Mouse (Mus musculus): ENCODE measurements around the gene 1700061G19Rik. TPM values are rescaled to one million over a fixed set of nuclear protein-coding genes. Genes with fewer than 3 reads are reported as not detected.

1700061G19Rik gene
- total RNA-seq, 2 experiments from 2014 or later, result 0.16 to 0.41 TPM

GRCm38 (mm10) chr17:56866071-56866470, 9.2 kb upstream of the 1700061G19Rik start:
- DNase-seq (ENCODE audit: extremely low spot score in 1 of 2, low spot score in 2 of 2), result no peak
- intact Hi-C loops (cut with DNase I), result no loop called here

GRCm38 (mm10) chr17:56869481-56869977, 5.7 kb upstream of the 1700061G19Rik start:
- no peak for DNase-seq (ENCODE audit: extremely low spot score in 1 of 2, low spot score in 2 of 2)
- intact Hi-C loops (cut with DNase I), result no loop called here

- intact Hi-C loops (cut with DNase I), result no loop called here
- DNase-seq (ENCODE audit: extremely low spot score in 1 of 2, low spot score in 2 of 2), result no peak
Measured at GRCm38 (mm10) chr17:56870287-56870953, 4.9 kb upstream of the 1700061G19Rik start.

- no peak for DNase-seq (ENCODE audit: extremely low spot score in 1 of 2, low spot score in 2 of 2)
Measured at GRCm38 (mm10) chr17:56871767-56872166, 3.5 kb upstream of the 1700061G19Rik start.

GRCm38 (mm10) chr17:56872512-56872911, 2.8 kb upstream of the 1700061G19Rik start:
- DNase-seq (ENCODE audit: extremely low spot score in 1 of 2, low spot score in 2 of 2), result no peak
- intact Hi-C loops (cut with DNase I), result no loop called here

More at GRCm38 (mm10) chr17:56871767-56872166, 3.5 kb upstream of the 1700061G19Rik start:
- intact Hi-C loops (cut with DNase I), result no loop called here

- intact Hi-C loops (cut with DNase I), result no loop called here
- no peak for DNase-seq (ENCODE audit: extremely low spot score in 1 of 2, low spot score in 2 of 2)
Measured at GRCm38 (mm10) chr17:56874237-56874636, 1.0 kb upstream of the 1700061G19Rik start, which contains the start of gene Acsbg2. Gene Acsbg2 (minus strand): TSS chr17:56874447.

GRCm38 (mm10) chr17:56876465-56876864, 1.2 kb downstream of the 1700061G19Rik start:
- no peak for DNase-seq (ENCODE audit: extremely low spot score in 1 of 2, low spot score in 2 of 2)
- intact Hi-C loops (cut with DNase I), result no loop called here

GRCm38 (mm10) chr17:56876981-56877380, 1.7 kb downstream of the 1700061G19Rik start:
- intact Hi-C loops (cut with DNase I), result no loop called here
- DNase-seq (ENCODE audit: extremely low spot score in 1 of 2, low spot score in 2 of 2), result no peak

- intact Hi-C loops (cut with DNase I), result no loop called here
- no peak for DNase-seq (ENCODE audit: extremely low spot score in 1 of 2, low spot score in 2 of 2)
Measured at GRCm38 (mm10) chr17:56877426-56877825, 2.1 kb downstream of the 1700061G19Rik start.

- intact Hi-C loops (cut with DNase I), result no loop called here
- DNase-seq (ENCODE audit: extremely low spot score in 1 of 2, low spot score in 2 of 2), result no peak
Measured at GRCm38 (mm10) chr17:56883612-56884011, 8.3 kb downstream of the 1700061G19Rik start.

GRCm38 (mm10) chr17:56884331-56884730, 9.1 kb downstream of the 1700061G19Rik start:
- DNase-seq (ENCODE audit: extremely low spot score in 1 of 2, low spot score in 2 of 2), result no peak
- intact Hi-C loops (cut with DNase I), result no loop called here

GRCm38 (mm10) chr17:56884809-56885208, 9.5 kb downstream of the 1700061G19Rik start:
- DNase-seq (ENCODE audit: extremely low spot score in 1 of 2, low spot score in 2 of 2), result no peak
- intact Hi-C loops (cut with DNase I), result no loop called here

- DNase-seq (ENCODE audit: extremely low spot score in 1 of 2, low spot score in 2 of 2), result no peak
- intact Hi-C loops (cut with DNase I), result no loop called here
Measured at GRCm38 (mm10) chr17:56888050-56888449, 12.8 kb downstream of the 1700061G19Rik start.

- intact Hi-C loops (cut with DNase I), result no loop called here
- DNase-seq (ENCODE audit: extremely low spot score in 1 of 2, low spot score in 2 of 2), result no peak
Measured at GRCm38 (mm10) chr17:56890018-56890417, 14.7 kb downstream of the 1700061G19Rik start.

GRCm38 (mm10) chr17:56895368-56895918, 20.2 kb downstream of the 1700061G19Rik start:
- no peak for DNase-seq (ENCODE audit: extremely low spot score in 1 of 2, low spot score in 2 of 2)
- intact Hi-C loops (cut with DNase I), result loop anchor here (5.0 kb wide), 1 partner anchor 92 kb away; no protein-coding TSS in a partner anchor

GRCm38 (mm10) chr17:56896513-56897129, 21.3 kb downstream of the 1700061G19Rik start:
- DNase-seq (ENCODE audit: extremely low spot score in 1 of 2, low spot score in 2 of 2), result peak in 1 of 2 experiments; percentile 46
- intact Hi-C loops (cut with DNase I), result loop anchor here (1.0 to 5.0 kb wide), 2 partner anchors 39 to 91 kb away; partner anchors contain the start of gene Mllt1

- intact Hi-C loops (cut with DNase I), result loop anchor here (1.0 to 5.0 kb wide), 2 partner anchors 38 to 90 kb away; partner anchors contain the start of gene Mllt1
- DNase-seq (ENCODE audit: extremely low spot score in 1 of 2, low spot score in 2 of 2), result peak; percentile 67 to 86
Measured at GRCm38 (mm10) chr17:56897630-56898195, 22.4 kb downstream of the 1700061G19Rik start.

GRCm38 (mm10) chr17:56902698-56903097, 27.4 kb downstream of the 1700061G19Rik start:
- DNase-seq (ENCODE audit: extremely low spot score in 1 of 2, low spot score in 2 of 2), result no peak
- intact Hi-C loops (cut with DNase I), result no loop called here

GRCm38 (mm10) chr17:56906166-56906565, 30.9 kb downstream of the 1700061G19Rik start:
- intact Hi-C loops (cut with DNase I), result no loop called here
- DNase-seq (ENCODE audit: extremely low spot score in 1 of 2, low spot score in 2 of 2), result no peak
